Mouse (Mus musculus): ENCODE measurements at regions not wholly inside any gene's neighbourhood (a gene's known extent, or its start where the extent isn't known, plus 50 kb on each side); places are given as distances from the start of the nearest gene placed in this dataset.
A peak's percentile ranks its signal among the peaks of the same experiment; 100 is the strongest.

DNA sequence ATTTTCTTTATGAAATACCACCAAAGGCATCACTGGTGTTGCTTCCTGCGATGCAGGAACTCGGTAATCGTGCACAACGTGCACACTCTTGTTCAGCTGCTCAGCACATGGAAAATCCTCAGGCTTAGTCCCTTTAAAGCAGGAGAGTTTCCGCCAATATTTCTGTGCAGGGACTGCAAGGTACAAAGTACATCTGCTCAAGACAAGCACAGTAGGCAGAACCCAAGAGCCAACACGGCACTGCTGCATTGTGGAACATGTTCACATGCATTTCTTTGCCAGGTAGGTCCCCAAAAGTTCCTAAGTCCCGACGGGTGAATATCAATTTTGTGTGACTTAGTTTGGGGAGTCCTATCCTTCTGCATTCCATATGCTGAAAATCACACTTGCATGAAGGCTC, 808.0 kb upstream of the Pou3f3 start:
- H3K4me2 ChIP-seq = no peak overlapping the region
- ATAC-seq (ENCODE audit: low FRiP score) = no peak
- H3K27me3 ChIP-seq = no peaks in the 10 kb centered on the region
- H3K4me3 ChIP-seq (replicated peaks) = no peak overlapping the region
- H3K36me3 ChIP-seq (replicated peaks) = no peaks in the 10 kb centered on the region
- WGBS = 87% methylated on average over 8 of the region's 8 CpGs
- no peaks in the 10 kb centered on the region for H3K9me3 ChIP-seq
- H3K9ac ChIP-seq = no peak overlapping the region
- H3K27ac ChIP-seq = no peak overlapping the region
- H3K4me1 ChIP-seq = peaks cover 45% of the 10 kb centered on the region

GRCm38 (mm10) chr1:41888213-41888612, 807.4 kb upstream of the Pou3f3 start:
- Histone ChIP-seq H3K36me3 (replicated peaks) (no peaks in the 10 kb centered on the region), H3K27me3 (no peaks in the 10 kb centered on the region), H3K9ac (no peak overlapping the region), H3K4me3 (replicated peaks) (no peak overlapping the region), H3K9me3 (no peaks in the 10 kb centered on the region), H3K4me2 (0 out of 2 replicates have a peak overlapping the region, but pooled peaks have one; percentile 9), H3K4me1 (peaks cover 46% of the 10 kb centered on the region), H3K27ac (peak overlapping the region; percentile 51)
- ATAC-seq (ENCODE audit: low FRiP score) = 0 out of 2 replicates have a peak, but pooled peaks have one; percentile 46
- WGBS = 7% methylated on average over 2 of the region's 2 CpGs

GRCm38 (mm10) chr1:41888966-41889365, 806.6 kb upstream of the Pou3f3 start:
- 37% methylated on average over 5 of the region's 5 CpGs for WGBS
- peak overlapping the region; percentile 36; the same call in 1 of the 2 replicates for H3K27ac ChIP-seq
- H3K9ac ChIP-seq = no peak overlapping the region

GRCm38 (mm10) chr1:41889940-41890339, 805.6 kb upstream of the Pou3f3 start:
- 60% methylated on average over 6 of the region's 6 CpGs for WGBS
- Histone ChIP-seq H3K4me1 (peaks cover 46% of the 10 kb centered on the region), H3K4me3 (replicated peaks) (no peak overlapping the region), H3K9me3 (no peaks in the 10 kb centered on the region), H3K27ac (peak overlapping the region; percentile 46; the same call in 1 of the 2 replicates), H3K27me3 (no peaks in the 10 kb centered on the region), H3K4me2 (no peak overlapping the region), H3K9ac (no peak overlapping the region), H3K36me3 (replicated peaks) (no peaks in the 10 kb centered on the region)
- no peak for ATAC-seq (ENCODE audit: low FRiP score)

More at GRCm38 (mm10) chr1:41888966-41889365, 806.6 kb upstream of the Pou3f3 start:
- H3K4me2 ChIP-seq = no peak overlapping the region
- H3K4me1 ChIP-seq = peaks cover 46% of the 10 kb centered on the region
- H3K9me3 ChIP-seq = no peaks in the 10 kb centered on the region
- no peaks in the 10 kb centered on the region for H3K36me3 ChIP-seq (replicated peaks)
- H3K27me3 ChIP-seq = no peaks in the 10 kb centered on the region
- H3K4me3 ChIP-seq (replicated peaks) = no peak overlapping the region
- ATAC-seq (ENCODE audit: low FRiP score) = no peak

DNA sequence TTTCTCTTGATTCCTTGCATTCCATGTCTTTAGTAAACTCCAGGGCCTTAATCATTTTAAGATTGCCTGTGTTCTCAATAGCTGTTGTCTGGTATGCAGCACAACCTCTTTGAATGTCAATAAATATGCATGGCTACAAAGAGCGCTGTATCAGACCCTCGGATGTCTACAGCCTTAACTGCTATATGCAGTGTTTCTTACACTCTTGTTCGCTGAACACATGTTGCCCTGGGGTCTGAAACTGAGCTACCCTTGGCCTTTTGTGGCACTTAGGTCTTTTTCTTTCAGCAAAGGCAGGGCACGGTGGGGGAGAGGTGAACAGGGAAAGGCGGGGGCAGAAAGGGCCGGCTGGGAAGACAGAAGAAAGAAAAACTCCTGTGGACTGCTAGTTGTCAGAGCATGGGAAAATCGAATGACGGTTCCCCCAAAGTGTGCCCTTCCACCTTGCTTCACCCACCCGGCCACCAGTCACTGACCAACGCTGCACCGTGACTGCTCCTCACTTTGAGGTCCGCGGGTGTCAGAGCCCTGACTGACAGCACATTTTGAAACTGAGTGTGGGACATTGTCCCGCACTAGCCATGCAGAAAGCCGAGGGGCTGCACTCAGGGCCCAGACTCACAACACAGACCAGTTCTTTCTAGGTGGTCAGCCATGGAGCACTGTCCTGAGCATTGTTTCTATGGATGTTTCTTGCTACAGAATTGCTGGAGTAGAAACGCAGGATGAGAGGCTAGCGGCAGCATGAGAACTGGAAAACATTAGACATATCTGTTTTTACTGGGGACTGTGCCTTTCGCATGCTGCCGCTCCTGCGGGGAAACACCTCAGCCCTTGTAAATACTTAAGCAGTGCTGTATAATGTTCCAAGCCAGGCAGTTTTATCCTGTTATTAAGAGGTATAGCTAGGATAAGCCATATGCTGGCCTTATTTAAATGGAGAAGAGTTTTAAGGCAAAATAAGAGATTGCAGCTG, 804.6 kb upstream of the Pou3f3 start:
- Histone ChIP-seq H3K4me3 (replicated peaks) (peak overlapping the region; percentile 7; the same call in 1 of the 2 replicates), H3K27ac (peak overlapping the region; percentile 86), H3K9ac (peak overlapping the region; percentile 48), H3K27me3 (no peaks in the 10 kb centered on the region), H3K4me1 (peaks cover 46% of the 10 kb centered on the region), H3K4me2 (peak overlapping the region; percentile 50), H3K36me3 (replicated peaks) (no peaks in the 10 kb centered on the region), H3K9me3 (no peaks in the 10 kb centered on the region)
- ATAC-seq (ENCODE audit: low FRiP score) = peak; percentile 52
- 17% methylated on average over 20 of the region's 20 CpGs for WGBS

GRCm38 (mm10) chr1:41891730-41892129, 803.8 kb upstream of the Pou3f3 start:
- Histone ChIP-seq H3K9me3 (no peaks in the 10 kb centered on the region), H3K36me3 (replicated peaks) (no peaks in the 10 kb centered on the region), H3K9ac (no peak overlapping the region), H3K27me3 (no peaks in the 10 kb centered on the region), H3K4me2 (peak overlapping the region; percentile 15), H3K4me1 (peaks cover 46% of the 10 kb centered on the region), H3K27ac (peak overlapping the region; percentile 86), H3K4me3 (replicated peaks) (no peak overlapping the region)
- ATAC-seq (ENCODE audit: low FRiP score) = no peak; the same call in 1 of the 2 replicates
- WGBS = 17% methylated on average over 11 of the region's 11 CpGs

DNA sequence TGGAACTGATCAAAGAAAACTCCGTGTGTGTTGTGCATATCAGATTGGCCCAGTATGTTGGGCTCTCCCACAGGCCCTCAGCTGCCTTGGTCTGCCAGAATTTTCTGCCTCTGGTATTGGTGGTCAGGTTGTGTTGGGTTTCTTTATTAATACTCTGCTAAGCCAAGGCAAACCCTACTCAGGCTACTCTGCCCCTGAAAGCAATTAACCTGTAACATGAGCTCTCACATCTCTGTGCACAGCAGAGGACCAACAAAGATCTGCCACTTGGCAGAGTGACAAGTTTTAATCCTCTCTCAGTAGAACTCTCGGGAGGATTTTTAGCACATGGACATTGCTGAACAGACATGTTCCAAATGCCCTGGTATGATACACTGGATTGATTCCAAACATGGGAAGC, 803.2 kb upstream of the Pou3f3 start:
- Histone ChIP-seq H3K9ac (no peak overlapping the region), H3K4me1 (peaks cover 46% of the 10 kb centered on the region), H3K4me3 (replicated peaks) (no peak overlapping the region), H3K4me2 (no peak overlapping the region), H3K27me3 (no peaks in the 10 kb centered on the region), H3K36me3 (replicated peaks) (no peaks in the 10 kb centered on the region), H3K9me3 (no peaks in the 10 kb centered on the region), H3K27ac (peak overlapping the region; percentile 86)
- WGBS = 19% methylated on average over 2 of the region's 2 CpGs
- ATAC-seq (ENCODE audit: low FRiP score) = peak; percentile 49; the same call in 1 of the 2 replicates

- no peaks in the 10 kb centered on the region for H3K4me1 ChIP-seq
- no peaks in the 10 kb centered on the region for H3K27me3 ChIP-seq
- H3K4me3 ChIP-seq (replicated peaks) = no peak overlapping the region
- peak; percentile 51 for ATAC-seq (ENCODE audit: low FRiP score)
- no peaks in the 10 kb centered on the region for H3K36me3 ChIP-seq (replicated peaks)
- no peak overlapping the region for H3K27ac ChIP-seq
- no peaks in the 10 kb centered on the region for H3K9me3 ChIP-seq
- WGBS = 66% methylated on average over 4 of the region's 4 CpGs
- H3K4me2 ChIP-seq = no peak overlapping the region
- H3K9ac ChIP-seq = no peak overlapping the region
Observed at GRCm38 (mm10) chr1:41897768-41898330, 797.7 kb upstream of the Pou3f3 start.

GRCm38 (mm10) chr1:41900370-41900769, 795.2 kb upstream of the Pou3f3 start:
- Histone ChIP-seq H3K27me3 (no peaks in the 10 kb centered on the region), H3K4me1 (no peaks in the 10 kb centered on the region), H3K4me3 (replicated peaks) (no peak overlapping the region), H3K27ac (no peak overlapping the region), H3K36me3 (replicated peaks) (no peaks in the 10 kb centered on the region), H3K9me3 (no peaks in the 10 kb centered on the region), H3K9ac (no peak overlapping the region), H3K4me2 (no peak overlapping the region)
- no peak for ATAC-seq (ENCODE audit: low FRiP score)
- whole genome bisulfite sequencing = 93% methylated on average over 6 of the region's 6 CpGs

DNA sequence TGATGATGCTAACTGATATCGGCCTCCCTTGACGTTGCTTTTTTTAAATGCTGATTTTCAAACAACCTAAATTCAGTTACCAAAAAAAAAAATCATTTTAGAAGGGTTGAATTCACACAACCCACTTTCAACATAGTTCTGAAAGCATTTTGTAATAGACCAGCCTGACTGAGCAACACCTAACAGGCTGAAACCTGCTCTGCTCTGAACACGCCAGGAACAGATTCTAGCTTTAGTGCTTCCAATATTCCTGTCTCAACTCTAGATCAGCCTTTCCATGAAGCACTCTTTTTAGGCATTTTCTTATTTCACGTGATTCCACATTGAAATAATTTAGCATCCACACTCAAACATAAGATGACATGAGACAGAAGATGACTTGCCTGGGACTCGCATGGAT, 789.6 kb upstream of the Pou3f3 start:
- Histone ChIP-seq H3K4me3 (replicated peaks) (no peak overlapping the region), H3K36me3 (replicated peaks) (no peaks in the 10 kb centered on the region), H3K27ac (no peak overlapping the region), H3K4me1 (no peaks in the 10 kb centered on the region), H3K27me3 (no peaks in the 10 kb centered on the region), H3K4me2 (no peak overlapping the region), H3K9ac (no peak overlapping the region), H3K9me3 (no peaks in the 10 kb centered on the region)
- WGBS = 89% methylated on average over 5 of the region's 5 CpGs
- ATAC-seq (ENCODE audit: low FRiP score) = no peak

DNA sequence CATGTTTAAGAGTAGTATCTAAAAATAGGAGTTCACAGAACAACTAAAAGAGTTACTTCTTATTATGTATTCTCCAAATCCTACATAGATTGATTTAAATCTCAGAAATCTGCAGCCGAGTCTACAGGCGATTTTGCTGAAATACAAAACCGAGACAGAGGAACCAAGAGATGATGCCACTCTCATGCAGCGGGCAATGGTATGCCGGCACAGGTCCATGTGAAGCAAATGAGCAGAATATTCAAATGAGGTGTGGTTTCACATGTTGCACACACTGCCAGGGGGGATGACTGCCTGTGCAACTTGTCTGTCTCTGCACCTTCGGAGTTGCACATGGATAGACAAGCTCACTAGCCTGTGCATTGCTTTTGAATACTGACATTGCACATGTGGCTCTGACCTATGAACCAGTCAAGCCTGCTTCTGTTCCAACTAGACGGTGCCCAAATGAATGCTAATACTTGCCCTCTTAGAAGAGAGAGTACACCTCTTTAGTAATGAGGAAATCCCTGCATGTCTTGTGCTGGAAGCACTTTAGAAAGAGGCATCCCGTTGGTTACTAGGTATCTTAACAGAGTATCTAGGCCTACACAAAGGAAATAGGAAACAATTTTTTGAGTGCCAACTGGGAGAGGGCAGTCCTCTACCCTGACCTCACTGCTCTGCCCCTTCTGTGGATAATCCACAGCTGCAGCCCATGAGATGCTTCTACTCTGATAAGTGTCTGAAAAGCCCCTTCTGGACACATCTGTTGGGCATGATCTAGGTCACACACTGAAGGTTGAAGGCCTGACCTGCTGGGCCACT, 787.4 kb upstream of the Pou3f3 start:
- ATAC-seq (ENCODE audit: low FRiP score) = no peak
- H3K4me1 ChIP-seq = no peaks in the 10 kb centered on the region
- H3K27ac ChIP-seq = no peak overlapping the region
- no peak overlapping the region for H3K4me2 ChIP-seq
- no peaks in the 10 kb centered on the region for H3K36me3 ChIP-seq (replicated peaks)
- H3K27me3 ChIP-seq = no peaks in the 10 kb centered on the region
- WGBS = 86% methylated on average over 8 of the region's 8 CpGs
- H3K9me3 ChIP-seq = no peaks in the 10 kb centered on the region
- no peak overlapping the region for H3K9ac ChIP-seq
- no peak overlapping the region for H3K4me3 ChIP-seq (replicated peaks)

DNA sequence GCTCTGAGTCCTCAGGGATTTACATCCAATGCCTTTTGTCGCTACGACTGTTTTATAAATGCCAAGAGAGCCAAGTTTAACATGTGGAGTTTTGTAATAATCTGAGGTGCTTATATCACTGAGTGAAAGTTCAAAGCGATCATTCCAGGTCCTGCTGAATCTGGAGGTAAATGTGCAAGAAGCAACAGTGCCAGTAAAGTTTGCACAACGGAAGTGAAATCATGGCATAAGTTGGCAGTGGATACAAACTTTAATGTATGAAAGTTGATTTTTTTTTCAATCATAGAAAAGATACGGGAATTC, 786.8 kb upstream of the Pou3f3 start:
- ATAC-seq (ENCODE audit: low FRiP score) = no peak
- 90% methylated on average over 5 of the region's 5 CpGs for WGBS
- H3K27me3 ChIP-seq = no peaks in the 10 kb centered on the region

More for the DNA sequence above, 786.8 kb upstream of the Pou3f3 start:
- H3K4me2 ChIP-seq = no peak overlapping the region
- no peak overlapping the region for H3K27ac ChIP-seq
- no peak overlapping the region for H3K9ac ChIP-seq
- H3K36me3 ChIP-seq (replicated peaks) = no peaks in the 10 kb centered on the region
- H3K9me3 ChIP-seq = no peaks in the 10 kb centered on the region
- H3K4me1 ChIP-seq = no peaks in the 10 kb centered on the region
- no peak overlapping the region for H3K4me3 ChIP-seq (replicated peaks)

All from forebrain, embryonic 12.5 days (tissue).